Mouse (Mus musculus) heart, postnatal 0 days (tissue): ENCODE data around the gene Trit1.

Experiments
- CTCF ChIP-seq: IDR thresholded peaks from 2 replicates; pipeline ENCODE4 v1.5.1; 2016; ENCODE audit warnings: antibody characterized with exemption, control low read depth, low read depth
- EP300 ChIP-seq: IDR thresholded peaks from 2 replicates; pipeline ENCODE4 v1.6.1; 2016; ENCODE audit warnings: antibody characterized with exemption, low read depth

GRCm38 (mm10) chr4:122971191-122971590 lies 45.2 kb upstream of the Trit1 start:
- no peak for TF ChIP-seq CTCF
- TF ChIP-seq EP300 = no peak
